Mouse (Mus musculus) forebrain, embryonic 11.5 days (tissue): ENCODE measurements around the gene Rnd1. TPM values are rescaled to one million over a fixed set of nuclear protein-coding genes. Genes with fewer than 3 reads are reported as not detected.

ENCODE experiments used
- ATAC-seq: fragments of 200-750 bp; cut with Nextera tagmentation; replicated peaks from 2 replicates; pipeline ENCODE4 v1.8.0; 2017; ENCODE audit warnings: moderate TSS enrichment; ENCODE audit not compliant: low FRiP score
- DNase-seq: peaks from one replicate; pipeline ENCODE4 v3.0.0-alpha.2; 2017; ENCODE audit warnings: low spot score
- H3K27ac ChIP-seq: fragments of 300-500 bp; sonication (generic); 2 replicates; pipeline ENCODE4 v1.5.1; 2014; ENCODE audit warnings: low read depth, low read length
- H3K27me3 ChIP-seq: fragments of 300-500 bp; sonication (generic); 2 replicates; pipeline ENCODE4 v1.6.1; 2014; ENCODE audit warnings: mild to moderate bottlenecking, low read length, mixed read lengths; ENCODE audit not compliant: control insufficient read depth, insufficient read depth
- H3K36me3 ChIP-seq: fragments of 300-500 bp; sonication (generic); 2 replicates; pipeline ENCODE4 v1.6.1; 2014; ENCODE audit warnings: mild to moderate bottlenecking, low read length, moderate library complexity, mixed read lengths; ENCODE audit not compliant: control insufficient read depth, insufficient read depth
- H3K4me1 ChIP-seq: fragments of 300-500 bp; sonication (generic); replicated peaks from 2 replicates; pipeline ENCODE4 v1.6.1; 2014; ENCODE audit warnings: low read length, mixed read lengths; ENCODE audit not compliant: control insufficient read depth, insufficient read depth
- H3K4me2 ChIP-seq: fragments of 300-500 bp; sonication (generic); 2 replicates; pipeline ENCODE4 v1.6.1; 2014; ENCODE audit warnings: low read depth, mild to moderate bottlenecking, low read length, moderate library complexity, mixed read lengths; ENCODE audit not compliant: severe bottlenecking
- H3K4me3 ChIP-seq: fragments of 300-500 bp; sonication (generic); 2 replicates; pipeline ENCODE4 v1.5.1; 2014; ENCODE audit warnings: low read depth, low read length
- H3K9ac ChIP-seq: fragments of 300-500 bp; sonication (generic); 2 replicates; pipeline ENCODE4 v1.6.1; 2014; ENCODE audit warnings: low read length
- H3K9me3 ChIP-seq: fragments of 300-500 bp; sonication (generic); 2 replicates; pipeline ENCODE4 v1.6.1; 2016; ENCODE audit warnings: low read length, mixed read lengths; ENCODE audit not compliant: control insufficient read depth
- WGBS: fragments of 180-500 bp; shearing (Covaris S2); extraction: QIAGEN DNeasy Blood & Tissue Kit; methylation state at CpG from one replicate; pipeline ENCODE4 v1.1.7; 2014; 5-methylcytosine and 5-hydroxymethylcytosine counted together
- polyA plus RNA-seq: library from polyadenylated mRNA; unstranded; fragments of >200 nt; fragmentation: Nextera tagmentation; extraction: Ambion mirVana; gene quantifications from 2 replicates; pipeline ENCODE4 v1.2.1, GENCODE M21; 2014

Rnd1 gene
- polyA plus RNA-seq, 1 experiment from 2014 or later, result 1.9 TPM

DNA sequence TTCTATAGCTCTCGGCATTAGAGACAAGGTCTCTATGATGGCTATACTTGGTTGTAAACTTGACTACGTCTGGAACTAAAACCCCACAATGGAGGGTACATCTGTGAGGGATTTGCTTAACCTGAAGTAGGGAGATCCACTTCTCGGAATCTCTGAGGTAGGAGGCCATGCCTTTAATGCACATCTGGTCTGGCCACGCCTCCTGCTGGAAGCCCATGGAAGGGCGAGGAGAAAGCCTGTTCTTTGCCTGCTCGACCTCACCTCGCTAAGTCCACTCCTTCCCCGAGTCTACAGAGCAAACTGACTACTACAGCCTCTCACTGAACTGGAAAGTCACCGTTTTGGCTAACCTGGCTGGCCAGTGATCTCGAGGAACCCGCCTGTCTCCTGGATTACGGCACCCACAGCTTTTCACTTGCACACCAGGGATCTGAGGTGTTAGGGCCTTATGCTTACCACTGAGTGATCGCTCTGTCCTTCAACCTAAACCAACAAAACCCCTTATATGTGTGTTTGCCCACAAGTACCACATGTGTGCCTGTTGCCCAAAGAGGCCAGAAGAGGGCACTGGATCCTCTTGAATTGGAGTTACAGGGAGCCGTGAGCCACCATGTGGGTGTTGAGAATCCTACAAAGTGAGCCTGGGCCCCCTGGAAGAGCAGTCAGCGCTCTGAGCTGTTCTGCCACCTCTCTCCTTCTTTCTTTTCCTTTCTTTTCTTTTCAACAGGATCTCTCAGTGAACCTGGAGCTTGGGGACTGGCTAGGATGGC is 20.1 kb downstream of the Rnd1 start:
- no peaks in the 10 kb centered on the region for H3K4me1 ChIP-seq
- WGBS, result 85% methylated on average over 15 of the region's 15 CpGs
- H3K36me3 ChIP-seq, result peaks cover 30% of the 10 kb centered on the region
- H3K4me2 ChIP-seq, result no peak overlapping the region
- no peaks in the 10 kb centered on the region for H3K9me3 ChIP-seq
- no peak overlapping the region for H3K9ac ChIP-seq
- DNase-seq (no peak), ATAC-seq (no peak)
- H3K27me3 ChIP-seq, result no peaks in the 10 kb centered on the region
- H3K4me3 ChIP-seq, result no peak overlapping the region
- no peak overlapping the region for H3K27ac ChIP-seq

GRCm38 (mm10) chr15:98652174-98652573 is 25.1 kb downstream of the Rnd1 start:
- 93% methylated on average over 8 of the region's 8 CpGs for WGBS
- ATAC-seq, result no peak

GRCm38 (mm10) chr15:98651431-98651830 is 25.8 kb downstream of the Rnd1 start:
- no peak overlapping the region for H3K4me3 ChIP-seq
- no peak for DNase-seq
- no peaks in the 10 kb centered on the region for H3K9me3 ChIP-seq
- 94% methylated on average over 15 of the region's 15 CpGs for WGBS
- no peaks in the 10 kb centered on the region for H3K4me1 ChIP-seq
- no peak overlapping the region for H3K4me2 ChIP-seq
- H3K9ac ChIP-seq, result no peak overlapping the region
- no peak overlapping the region for H3K27ac ChIP-seq
- H3K27me3 ChIP-seq, result no peaks in the 10 kb centered on the region
- peaks cover 39% of the 10 kb centered on the region for H3K36me3 ChIP-seq
- no peak for ATAC-seq

More at GRCm38 (mm10) chr15:98652174-98652573, 25.1 kb downstream of the Rnd1 start:
- no peak overlapping the region for H3K4me3 ChIP-seq
- no peaks in the 10 kb centered on the region for H3K9me3 ChIP-seq
- no peak overlapping the region for H3K27ac ChIP-seq
- no peaks in the 10 kb centered on the region for H3K27me3 ChIP-seq
- no peaks in the 10 kb centered on the region for H3K4me1 ChIP-seq
- DNase-seq, result no peak
- no peak overlapping the region for H3K4me2 ChIP-seq
- no peak overlapping the region for H3K9ac ChIP-seq
- H3K36me3 ChIP-seq, result peaks cover 42% of the 10 kb centered on the region

GRCm38 (mm10) chr15:98648071-98648470 is 29.2 kb downstream of the Rnd1 start:
- Histone ChIP-seq H3K4me3 (no peak overlapping the region), H3K27ac (no peak overlapping the region), H3K36me3 (peaks cover 48% of the 10 kb centered on the region), H3K27me3 (no peaks in the 10 kb centered on the region), H3K4me2 (no peak overlapping the region), H3K9ac (no peak overlapping the region), H3K4me1 (no peaks in the 10 kb centered on the region), H3K9me3 (no peaks in the 10 kb centered on the region)
- WGBS, result 91% methylated on average over 3 of the region's 3 CpGs
- ATAC-seq (no peak), DNase-seq (no peak)

DNA sequence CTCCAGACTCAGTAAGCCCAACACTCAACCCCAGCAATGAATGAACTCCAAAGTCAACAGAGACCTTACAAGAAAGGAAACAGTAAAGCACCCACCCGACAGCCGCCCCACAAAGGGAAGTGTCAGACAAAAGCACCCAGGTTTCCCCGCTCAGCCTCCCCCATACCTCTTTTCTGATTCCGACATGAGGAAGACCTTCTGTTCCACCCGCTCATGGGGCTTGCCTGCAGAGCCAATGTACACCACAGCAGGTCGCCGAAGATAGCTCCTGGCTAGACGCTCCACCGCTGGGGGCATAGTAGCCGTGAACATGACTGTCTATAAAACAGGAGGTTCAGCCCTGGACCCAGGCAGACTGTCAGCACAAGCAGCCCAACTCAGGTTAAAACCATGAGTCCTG is 30.0 kb downstream of the Rnd1 start:
- H3K9ac ChIP-seq, result no peak overlapping the region
- H3K36me3 ChIP-seq, result peaks cover 44% of the 10 kb centered on the region
- no peak overlapping the region for H3K4me2 ChIP-seq
- no peak for ATAC-seq
- DNase-seq, result no peak
- H3K4me3 ChIP-seq, result no peak overlapping the region
- H3K27me3 ChIP-seq, result no peaks in the 10 kb centered on the region
- H3K4me1 ChIP-seq, result no peaks in the 10 kb centered on the region
- no peak overlapping the region for H3K27ac ChIP-seq
- WGBS, result 94% methylated on average over 10 of the region's 10 CpGs
- no peaks in the 10 kb centered on the region for H3K9me3 ChIP-seq

DNA sequence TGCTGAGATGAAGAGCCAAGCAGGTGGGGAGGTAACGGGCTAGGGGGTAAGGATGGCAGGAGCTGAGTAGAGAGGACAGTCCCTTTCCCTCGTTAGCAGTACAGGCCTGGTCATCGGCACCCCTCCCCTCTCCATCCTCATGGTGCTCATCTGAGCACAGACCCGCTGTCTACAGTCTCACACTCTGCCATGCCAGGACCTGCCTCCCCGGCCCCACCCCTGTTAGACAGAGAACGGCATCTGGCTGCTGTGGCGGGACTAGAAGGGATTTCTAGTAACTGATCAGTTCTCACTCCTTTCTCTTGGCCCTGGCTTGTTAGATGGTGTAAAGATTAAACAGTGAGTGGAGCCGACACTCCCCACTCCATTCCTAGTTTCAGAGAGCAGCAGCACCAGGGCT is 30.5 kb downstream of the Rnd1 start:
- Histone ChIP-seq H3K36me3 (peaks cover 43% of the 10 kb centered on the region), H3K4me3 (no peak overlapping the region), H3K27me3 (no peaks in the 10 kb centered on the region), H3K4me2 (no peak overlapping the region), H3K27ac (no peak overlapping the region), H3K9ac (no peak overlapping the region), H3K9me3 (no peaks in the 10 kb centered on the region), H3K4me1 (no peaks in the 10 kb centered on the region)
- WGBS, result 87% methylated on average over 8 of the region's 8 CpGs
- ATAC-seq (no peak), DNase-seq (no peak)

GRCm38 (mm10) chr15:98645057-98646026 is 31.9 kb downstream of the Rnd1 start:
- no peaks in the 10 kb centered on the region for H3K27me3 ChIP-seq
- no peak for DNase-seq
- H3K9me3 ChIP-seq, result no peaks in the 10 kb centered on the region
- H3K36me3 ChIP-seq, result peaks cover 35% of the 10 kb centered on the region
- no peak overlapping the region for H3K4me2 ChIP-seq
- no peaks in the 10 kb centered on the region for H3K4me1 ChIP-seq
- ATAC-seq, result no peak
- WGBS, result 90% methylated on average over 24 of the region's 24 CpGs
- no peak overlapping the region for H3K27ac ChIP-seq
- H3K4me3 ChIP-seq, result no peak overlapping the region
- no peak overlapping the region for H3K9ac ChIP-seq

GRCm38 (mm10) chr15:98644406-98644805 is 32.9 kb downstream of the Rnd1 start:
- ATAC-seq (no peak), DNase-seq (no peak)
- Histone ChIP-seq H3K4me1 (no peaks in the 10 kb centered on the region), H3K27ac (no peak overlapping the region), H3K9ac (no peak overlapping the region), H3K4me3 (no peak overlapping the region), H3K27me3 (no peaks in the 10 kb centered on the region), H3K36me3 (peaks cover 25% of the 10 kb centered on the region), H3K4me2 (no peak overlapping the region), H3K9me3 (no peaks in the 10 kb centered on the region)
- 92% methylated on average over 12 of the region's 12 CpGs for WGBS
